Mouse (Mus musculus): ENCODE results near the gene Cby3. TPM values are rescaled to one million over a fixed set of nuclear protein-coding genes. Genes with fewer than 3 reads are reported as not detected.

The Cby3 gene
- total and polyA plus RNA-seq, 3 experiments = not detected

- Histone ChIP-seq H3K9me3 (replicated peaks; ENCODE audit: low read length) (peaks cover 5% of the 10 kb centered on the region), H3K79me2 (replicated peaks; ENCODE audit: control insufficient read depth, extremely low read depth, insufficient read depth, poor library complexity, severe bottlenecking) (no peaks in the 10 kb centered on the region), H3K4me2 (ENCODE audit: insufficient read depth, low read depth, poor library complexity, severe bottlenecking) (no peak overlapping the region), H3K4me1 (ENCODE audit: control insufficient read depth in 1 of 2, insufficient read depth in 2 of 2) (no peaks in the 10 kb centered on the region), H3K9ac (ENCODE audit: insufficient read depth, low read depth) (no peak overlapping the region), H3K27me3 (replicated peaks) (no peaks in the 10 kb centered on the region), H3K36me3 (replicated peaks in 1 of 2; ENCODE audit: control insufficient read depth in 1 of 2, insufficient read depth in 1 of 2, low read length in 1 of 2) (no peaks in the 10 kb centered on the region), H3K27ac (ENCODE audit: insufficient read depth, low read depth) (no peak overlapping the region), H3K4me3 (replicated peaks in 1 of 3; ENCODE audit: low read depth in 2 of 3, low read length in 2 of 3, poor library complexity in 1 of 3) (no peak overlapping the region)
- in situ Hi-C loops (cut with MboI; ENCODE audit: low pct_ligation_motif_present, low pct_unique_long_range_greater_than_20kb, low sequenced_read_pairs) = no loop called here
- dilution Hi-C loops (cut with MboI; ENCODE audit: extremely low pct_ligation_motif_present, extremely low pct_unique_long_range_greater_than_20kb, low sequenced_read_pairs) = no loop called here
- DNase-seq (ENCODE audit: extremely low read depth) = no peak
- TF ChIP-seq ZMIZ1 (IDR thresholded peaks at IDR 0.05; ENCODE audit: low read depth, low read length) = no peak
- TF ChIP-seq JUND (conservative IDR thresholded peaks at IDR 0.05; ENCODE audit: low read depth, low read length) = no peak
These were observed 2.1 kb upstream of the Cby3 start for GRCm38 (mm10) chr11:50352177-50352576.

- dilution Hi-C loops (cut with MboI; ENCODE audit: extremely low pct_ligation_motif_present, extremely low pct_unique_long_range_greater_than_20kb, low sequenced_read_pairs) (no loop called here), in situ Hi-C loops (cut with MboI; ENCODE audit: low pct_ligation_motif_present, low pct_unique_long_range_greater_than_20kb, low sequenced_read_pairs) (no loop called here)
- Histone ChIP-seq H3K27ac (ENCODE audit: insufficient read depth, low read depth) (no peak overlapping the region), H3K27me3 (replicated peaks) (no peaks in the 10 kb centered on the region), H3K9ac (ENCODE audit: insufficient read depth, low read depth) (no peak overlapping the region), H3K79me2 (replicated peaks; ENCODE audit: control insufficient read depth, extremely low read depth, insufficient read depth, poor library complexity, severe bottlenecking) (no peaks in the 10 kb centered on the region), H3K4me2 (ENCODE audit: insufficient read depth, low read depth, poor library complexity, severe bottlenecking) (no peak overlapping the region), H3K9me3 (replicated peaks; ENCODE audit: low read length) (peaks cover 12% of the 10 kb centered on the region), H3K36me3 (replicated peaks in 1 of 2; ENCODE audit: control insufficient read depth in 1 of 2, insufficient read depth in 1 of 2, low read length in 1 of 2) (no peaks in the 10 kb centered on the region), H3K4me1 (ENCODE audit: control insufficient read depth in 1 of 2, insufficient read depth in 2 of 2) (no peaks in the 10 kb centered on the region), H3K4me3 (replicated peaks in 1 of 3; ENCODE audit: low read depth in 2 of 3, low read length in 2 of 3, poor library complexity in 1 of 3) (no peak overlapping the region)
- no peak for TF ChIP-seq USF2 (conservative IDR thresholded peaks at IDR 0.05; ENCODE audit: low read depth, low read length)
- no peak for TF ChIP-seq E2F4 (IDR thresholded peaks at IDR 0.05; ENCODE audit: insufficient replicate concordance, low read depth, low read length)
- no peak for TF ChIP-seq CHD1 (IDR thresholded peaks at IDR 0.05; ENCODE audit: low read depth, low read length)
- no peak for TF ChIP-seq JUN (IDR thresholded peaks at IDR 0.05; ENCODE audit: insufficient read depth, low read depth, low read length)
- no peak for TF ChIP-seq TBP (conservative IDR thresholded peaks at IDR 0.05; ENCODE audit: low read depth, low read length)
- TF ChIP-seq JUND (conservative IDR thresholded peaks at IDR 0.05; ENCODE audit: low read depth, low read length) = no peak
- TF ChIP-seq CTCF (conservative IDR thresholded peaks at IDR 0.05 in 1 of 2, IDR thresholded peaks at IDR 0.05 in 1 of 2; ENCODE audit: low read depth in 2 of 2, low read length in 2 of 2) = no peak
- TF ChIP-seq NELFE (IDR thresholded peaks at IDR 0.05; ENCODE audit: low read depth, low read length) = no peak
- no peak for TF ChIP-seq MAZ (IDR thresholded peaks at IDR 0.05; ENCODE audit: low read depth, low read length)
- no peak for DNase-seq (ENCODE audit: extremely low read depth)
These were observed 589 bp downstream of the Cby3 start for GRCm38 (mm10) chr11:50354851-50355250.

GRCm38 (mm10) chr11:50355395-50355794 is 1.1 kb downstream of the Cby3 start:
- Histone ChIP-seq H3K27ac (ENCODE audit: insufficient read depth, low read depth) (no peak overlapping the region), H3K9me3 (replicated peaks; ENCODE audit: low read length) (peaks cover 12% of the 10 kb centered on the region)
- dilution Hi-C loops (cut with MboI; ENCODE audit: extremely low pct_ligation_motif_present, extremely low pct_unique_long_range_greater_than_20kb, low sequenced_read_pairs) = no loop called here

More at GRCm38 (mm10) chr11:50355395-50355794, 1.1 kb downstream of the Cby3 start:
- no peaks in the 10 kb centered on the region for H3K27me3 ChIP-seq (replicated peaks)
- in situ Hi-C loops (cut with MboI; ENCODE audit: low pct_ligation_motif_present, low pct_unique_long_range_greater_than_20kb, low sequenced_read_pairs) = no loop called here
- no peaks in the 10 kb centered on the region for H3K79me2 ChIP-seq (replicated peaks; ENCODE audit: control insufficient read depth, extremely low read depth, insufficient read depth, poor library complexity, severe bottlenecking)
- TF ChIP-seq MAZ (IDR thresholded peaks at IDR 0.05; ENCODE audit: low read depth, low read length) (no peak), SMC3 (IDR thresholded peaks at IDR 0.05; ENCODE audit: low read depth, low read length) (no peak), ZMIZ1 (IDR thresholded peaks at IDR 0.05; ENCODE audit: low read depth, low read length) (no peak), HCFC1 (IDR thresholded peaks at IDR 0.05; ENCODE audit: low read depth, low read length) (no peak), CTCF (conservative IDR thresholded peaks at IDR 0.05 in 1 of 2, IDR thresholded peaks at IDR 0.05 in 1 of 2; ENCODE audit: low read depth in 2 of 2, low read length in 2 of 2) (no peak), TBP (conservative IDR thresholded peaks at IDR 0.05; ENCODE audit: low read depth, low read length) (no peak), ZC3H11A (IDR thresholded peaks at IDR 0.05; ENCODE audit: low read depth, low read length) (no peak), JUN (IDR thresholded peaks at IDR 0.05; ENCODE audit: insufficient read depth, low read depth, low read length) (no peak), CHD2 (IDR thresholded peaks at IDR 0.05; ENCODE audit: low read length) (no peak), RCOR1 (conservative IDR thresholded peaks at IDR 0.05; ENCODE audit: low read depth, low read length) (no peak), GABPA (IDR thresholded peaks at IDR 0.05; ENCODE audit: insufficient replicate concordance, low read depth, low read length) (no peak), POLR2A (IDR thresholded peaks at IDR 0.05; ENCODE audit: low read depth, low read length) (no peak), MAX (IDR thresholded peaks at IDR 0.05; ENCODE audit: low read length) (no peak)
- DNase-seq (ENCODE audit: extremely low read depth) = no peak
- no peak overlapping the region for H3K9ac ChIP-seq (ENCODE audit: insufficient read depth, low read depth)
- H3K36me3 ChIP-seq (replicated peaks in 1 of 2; ENCODE audit: control insufficient read depth in 1 of 2, insufficient read depth in 1 of 2, low read length in 1 of 2) = no peaks in the 10 kb centered on the region
- no peaks in the 10 kb centered on the region for H3K4me1 ChIP-seq (ENCODE audit: control insufficient read depth in 1 of 2, insufficient read depth in 2 of 2)
- no peak overlapping the region for H3K4me3 ChIP-seq (replicated peaks in 1 of 3; ENCODE audit: low read depth in 2 of 3, low read length in 2 of 3, poor library complexity in 1 of 3)
- no peak overlapping the region for H3K4me2 ChIP-seq (ENCODE audit: insufficient read depth, low read depth, poor library complexity, severe bottlenecking)

Measured in CH12.LX (cell line).